Mouse (Mus musculus) forebrain, embryonic 12.5 days (tissue): ENCODE measurements around the gene Daxx. TPM values are rescaled to one million over a fixed set of nuclear protein-coding genes. Genes with fewer than 3 reads are reported as not detected.

Experiments used
- ATAC-seq: fragments of 200-750 bp; cut with Nextera tagmentation; 2 replicates; pipeline ENCODE4 v1.8.0; 2017; ENCODE audit warnings: moderate TSS enrichment; ENCODE audit not compliant: low FRiP score
- H3K27ac ChIP-seq: fragments of 300-500 bp; sonication (generic); 2 replicates; pipeline ENCODE4 v1.5.1; 2016; ENCODE audit warnings: mild to moderate bottlenecking
- H3K27me3 ChIP-seq: fragments of 300-500 bp; sonication (generic); 2 replicates; pipeline ENCODE4 v1.6.1; 2016; ENCODE audit warnings: mild to moderate bottlenecking
- H3K36me3 ChIP-seq: fragments of 300-500 bp; sonication (generic); replicated peaks from 2 replicates; pipeline ENCODE4 v1.6.1; 2016; ENCODE audit warnings: mild to moderate bottlenecking
- H3K4me1 ChIP-seq: fragments of 300-500 bp; sonication (generic); 2 replicates; pipeline ENCODE4 v1.6.1; 2016
- H3K4me2 ChIP-seq: fragments of 300-500 bp; sonication (generic); 2 replicates; pipeline ENCODE4 v1.6.1; 2016; ENCODE audit warnings: mild to moderate bottlenecking, moderate library complexity
- H3K4me3 ChIP-seq: fragments of 300-500 bp; sonication (generic); replicated peaks from 2 replicates; pipeline ENCODE4 v1.5.1; 2016; ENCODE audit warnings: mild to moderate bottlenecking
- H3K9ac ChIP-seq: fragments of 300-500 bp; sonication (generic); 2 replicates; pipeline ENCODE4 v1.6.1; 2016; ENCODE audit warnings: mild to moderate bottlenecking
- H3K9me3 ChIP-seq: fragments of 300-500 bp; sonication (generic); 2 replicates; pipeline ENCODE4 v1.6.1; 2016
- WGBS: fragments of 180-500 bp; shearing (Covaris S2); methylation state at CpG from one replicate; pipeline ENCODE4 v1.1.7; 2016; 5-methylcytosine and 5-hydroxymethylcytosine counted together
- polyA plus RNA-seq: library from polyadenylated mRNA; unstranded; fragments of >200 nt; fragmentation: Nextera tagmentation; extraction: Ambion mirVana; gene quantifications from 2 replicates; pipeline ENCODE4 v1.2.1, GENCODE M21; 2016

The Daxx gene
- polyA plus RNA-seq, 1 experiment from 2014 or later: 68.2 TPM

- Histone ChIP-seq H3K4me2 (peak overlapping the region; percentile 99), H3K36me3 (peaks cover 24% of the 10 kb centered on the region), H3K9ac (peak overlapping the region; percentile 87), H3K9me3 (no peaks in the 10 kb centered on the region), H3K27ac (peak overlapping the region; percentile 91), H3K4me1 (peaks cover 24% of the 10 kb centered on the region), H3K4me3 (peak overlapping the region; percentile 84), H3K27me3 (no peaks in the 10 kb centered on the region)
- WGBS: under 1% methylated on average over 44 of the region's 44 CpGs
- peak; percentile 67 for ATAC-seq
These were observed 710 bp upstream of the Daxx start for GRCm38 (mm10) chr17:33908331-33909076.

GRCm38 (mm10) chr17:33909869-33910250 is 646 bp downstream of the Daxx start:
- peak overlapping the region; percentile 87 for H3K9ac ChIP-seq
- peak overlapping the region; percentile 99 for H3K4me2 ChIP-seq
- WGBS: under 1% methylated on average over 14 of the region's 14 CpGs
- no peak; the same call in 1 of the 2 replicates for ATAC-seq
- no peaks in the 10 kb centered on the region for H3K9me3 ChIP-seq
- peaks cover 34% of the 10 kb centered on the region for H3K4me1 ChIP-seq
- peak overlapping the region; percentile 84 for H3K4me3 ChIP-seq
- no peaks in the 10 kb centered on the region for H3K27me3 ChIP-seq
- H3K27ac ChIP-seq: peak overlapping the region; percentile 91
- peaks cover 38% of the 10 kb centered on the region for H3K36me3 ChIP-seq

DNA sequence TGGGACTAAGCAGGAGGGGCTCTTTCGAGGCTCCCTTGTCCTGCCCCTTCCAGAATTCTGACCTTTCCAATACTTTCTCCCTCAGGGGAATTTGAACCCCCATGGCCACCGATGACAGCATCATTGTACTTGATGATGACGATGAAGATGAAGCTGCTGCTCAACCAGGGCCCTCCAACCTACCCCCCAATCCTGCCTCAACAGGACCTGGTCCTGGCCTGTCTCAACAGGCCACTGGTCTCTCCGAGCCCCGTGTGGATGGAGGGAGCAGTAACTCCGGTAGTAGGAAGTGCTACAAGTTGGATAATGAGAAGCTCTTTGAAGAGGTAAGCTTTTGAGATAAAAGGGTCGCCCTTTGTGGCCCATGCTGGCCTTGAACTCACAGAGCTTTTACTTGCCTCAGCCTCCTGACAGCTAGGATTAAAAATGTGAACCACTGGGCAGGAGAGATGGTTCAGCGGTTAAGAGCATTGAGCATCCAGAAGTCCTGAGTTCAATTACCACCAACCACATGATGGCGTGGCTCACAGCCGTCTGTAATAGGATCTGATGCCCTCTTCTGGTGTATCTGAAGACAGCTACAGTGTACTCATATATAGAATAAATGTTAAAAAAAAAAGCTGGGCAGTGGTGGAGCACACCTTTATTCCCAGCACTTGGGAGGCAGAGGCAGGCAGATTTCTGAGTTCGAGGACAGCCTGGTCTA is 1.3 kb downstream of the Daxx start:
- WGBS: 57% methylated on average over 11 of the region's 11 CpGs
- H3K27ac ChIP-seq: peak overlapping the region; percentile 91; the same call in 1 of the 2 replicates
- H3K27me3 ChIP-seq: no peaks in the 10 kb centered on the region

DNA sequence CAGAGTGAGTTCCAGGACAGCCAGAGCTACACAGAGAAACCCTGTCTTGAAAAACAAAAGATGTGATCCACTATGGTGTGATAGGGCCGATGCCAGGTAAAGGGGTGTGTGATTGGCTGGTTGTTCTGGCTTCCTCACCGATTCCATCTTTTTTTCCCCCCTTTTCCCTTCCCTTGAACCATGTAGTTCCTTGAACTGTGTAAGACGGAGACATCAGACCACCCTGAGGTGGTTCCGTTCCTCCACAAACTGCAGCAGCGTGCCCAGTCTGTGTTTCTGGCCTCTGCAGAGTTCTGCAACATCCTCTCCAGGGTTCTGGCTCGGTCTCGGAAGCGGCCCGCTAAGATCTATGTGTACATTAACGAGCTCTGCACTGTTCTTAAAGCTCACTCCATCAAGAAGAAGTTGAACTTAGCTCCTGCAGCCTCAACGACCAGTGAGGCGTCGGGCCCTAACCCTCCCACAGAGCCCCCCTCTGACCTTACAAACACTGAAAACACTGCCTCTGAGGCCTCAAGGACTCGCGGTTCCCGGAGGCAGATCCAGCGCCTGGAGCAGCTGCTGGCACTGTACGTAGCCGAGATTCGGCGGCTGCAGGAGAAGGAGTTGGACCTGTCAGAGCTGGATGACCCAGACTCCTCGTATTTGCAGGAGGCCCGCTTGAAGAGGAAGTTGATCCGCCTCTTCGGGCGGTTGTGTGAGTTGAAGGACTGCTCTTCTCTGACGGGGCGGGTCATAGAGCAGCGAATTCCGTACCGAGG is 2.0 kb downstream of the Daxx start:
- Histone ChIP-seq H3K27ac (no peak overlapping the region), H3K9ac (no peak overlapping the region), H3K4me1 (peaks cover 42% of the 10 kb centered on the region), H3K9me3 (no peaks in the 10 kb centered on the region), H3K4me3 (peak overlapping the region; percentile 84; the same call in 1 of the 2 replicates), H3K36me3 (peaks cover 41% of the 10 kb centered on the region), H3K27me3 (no peaks in the 10 kb centered on the region), H3K4me2 (no peak overlapping the region)
- ATAC-seq: no peak
- WGBS: 93% methylated on average over 31 of the region's 31 CpGs

More for the DNA sequence above, 1.3 kb downstream of the Daxx start:
- peaks cover 41% of the 10 kb centered on the region for H3K4me1 ChIP-seq
- peak overlapping the region; percentile 84 for H3K4me3 ChIP-seq
- H3K9me3 ChIP-seq: no peaks in the 10 kb centered on the region
- peak overlapping the region; percentile 87 for H3K9ac ChIP-seq
- peak overlapping the region; percentile 99 for H3K4me2 ChIP-seq
- peaks cover 41% of the 10 kb centered on the region for H3K36me3 ChIP-seq
- no peak for ATAC-seq

DNA sequence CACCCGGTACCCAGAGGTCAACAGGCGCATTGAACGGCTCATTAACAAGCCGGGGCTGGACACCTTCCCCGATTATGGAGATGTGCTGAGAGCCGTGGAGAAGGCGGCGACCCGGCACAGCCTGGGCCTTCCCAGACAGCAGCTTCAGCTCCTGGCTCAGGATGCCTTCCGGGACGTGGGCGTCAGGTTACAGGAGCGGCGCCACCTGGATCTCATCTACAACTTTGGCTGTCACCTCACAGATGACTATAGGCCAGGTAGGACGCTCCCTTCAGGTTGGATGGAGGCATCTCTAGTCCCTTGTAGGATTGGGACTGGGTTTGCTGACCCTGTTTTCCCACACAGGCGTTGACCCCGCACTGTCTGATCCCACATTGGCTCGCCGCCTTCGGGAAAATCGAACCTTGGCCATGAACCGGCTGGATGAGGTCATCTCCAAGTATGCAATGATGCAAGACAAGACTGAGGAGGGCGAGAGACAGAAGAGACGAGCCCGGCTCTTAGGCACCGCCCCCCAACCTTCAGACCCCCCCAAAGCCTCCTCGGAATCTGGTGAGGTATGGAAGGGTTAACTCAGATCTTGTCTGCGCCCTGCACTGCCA is 2.7 kb downstream of the Daxx start:
- Histone ChIP-seq H3K27me3 (no peaks in the 10 kb centered on the region), H3K4me1 (peaks cover 48% of the 10 kb centered on the region), H3K9ac (no peak overlapping the region), H3K4me3 (no peak overlapping the region), H3K27ac (no peak overlapping the region), H3K9me3 (no peaks in the 10 kb centered on the region), H3K36me3 (peaks cover 41% of the 10 kb centered on the region), H3K4me2 (no peak overlapping the region)
- 91% methylated on average over 28 of the region's 28 CpGs for WGBS
- ATAC-seq: no peak

DNA sequence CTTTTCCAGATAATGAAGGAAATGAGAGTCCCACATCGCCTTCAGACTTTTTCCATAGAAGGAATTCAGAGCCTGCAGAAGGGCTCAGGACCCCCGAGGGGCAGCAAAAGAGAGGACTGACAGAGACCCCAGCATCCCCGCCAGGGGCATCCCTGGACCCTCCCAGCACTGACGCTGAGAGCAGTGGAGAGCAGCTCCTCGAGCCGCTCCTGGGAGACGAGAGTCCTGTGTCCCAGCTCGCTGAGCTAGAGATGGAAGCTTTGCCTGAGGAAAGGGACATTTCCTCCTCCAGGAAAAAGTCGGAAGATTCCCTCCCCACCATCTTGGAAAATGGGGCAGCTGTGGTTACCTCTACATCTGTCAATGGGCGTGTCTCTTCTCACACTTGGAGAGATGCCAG is 4.0 kb downstream of the Daxx start:
- H3K36me3 ChIP-seq: peaks cover 54% of the 10 kb centered on the region

GRCm38 (mm10) chr17:33913905-33914304 is 4.7 kb downstream of the Daxx start:
- H3K4me2 ChIP-seq: no peak overlapping the region
- peaks cover 56% of the 10 kb centered on the region for H3K36me3 ChIP-seq
- H3K27ac ChIP-seq: no peak overlapping the region
- peaks cover 53% of the 10 kb centered on the region for H3K4me1 ChIP-seq
- no peak for ATAC-seq
- H3K27me3 ChIP-seq: peaks cover 7% of the 10 kb centered on the region; the same call in 1 of the 2 replicates
- H3K9me3 ChIP-seq: no peaks in the 10 kb centered on the region
- no peak overlapping the region for H3K9ac ChIP-seq
- H3K4me3 ChIP-seq: no peak overlapping the region
- 96% methylated on average over 8 of the region's 8 CpGs for WGBS

More for the DNA sequence above, 4.0 kb downstream of the Daxx start:
- H3K27ac ChIP-seq: no peak overlapping the region
- peaks cover 50% of the 10 kb centered on the region for H3K4me1 ChIP-seq
- WGBS: 91% methylated on average over 10 of the region's 10 CpGs
- H3K27me3 ChIP-seq: peaks cover under 1% of the 10 kb centered on the region; the same call in 1 of the 2 replicates
- H3K4me2 ChIP-seq: no peak overlapping the region
- H3K4me3 ChIP-seq: no peak overlapping the region
- H3K9ac ChIP-seq: no peak overlapping the region
- no peaks in the 10 kb centered on the region for H3K9me3 ChIP-seq
- no peak for ATAC-seq

GRCm38 (mm10) chr17:33914969-33915391 is 5.8 kb downstream of the Daxx start:
- Histone ChIP-seq H3K4me2 (peak overlapping the region; percentile 65), H3K4me3 (peak overlapping the region; percentile 10; the same call in 1 of the 2 replicates), H3K4me1 (peaks cover 62% of the 10 kb centered on the region), H3K9ac (no peak overlapping the region; the same call in 1 of the 2 replicates), H3K27ac (peak overlapping the region; percentile 36; the same call in 1 of the 2 replicates), H3K9me3 (no peaks in the 10 kb centered on the region), H3K27me3 (peaks cover 7% of the 10 kb centered on the region; the same call in 1 of the 2 replicates), H3K36me3 (peaks cover 56% of the 10 kb centered on the region)
- 74% methylated on average over 13 of the region's 13 CpGs for WGBS
- no peak for ATAC-seq

- Histone ChIP-seq H3K36me3 (peaks cover 56% of the 10 kb centered on the region), H3K9ac (peak within 1 kb of the TSS; percentile 66), H3K4me3 (peak within 1 kb of the TSS; percentile 65), H3K27ac (peak within 1 kb of the TSS; percentile 88), H3K4me1 (peaks cover 60% of the 10 kb centered on the region), H3K27me3 (peaks cover 7% of the 10 kb centered on the region; the same call in 1 of the 2 replicates), H3K9me3 (no peaks in the 10 kb centered on the region), H3K4me2 (peak within 1 kb of the TSS; percentile 65)
- under 1% methylated on average over 34 of the region's 34 CpGs for WGBS
- peak; percentile 91 for ATAC-seq
These were observed 6.5 kb downstream of the Daxx start, which contains the start of the genes Tapbp and Zbtb22 for GRCm38 (mm10) chr17:33915671-33916250. TSS of gene Tapbp (plus strand) at chr17:33915899. TSS of gene Zbtb22 (plus strand) at chr17:33915904.

GRCm38 (mm10) chr17:33916294-33916693 is 7.1 kb downstream of the Daxx start:
- H3K9me3 ChIP-seq: no peaks in the 10 kb centered on the region
- peaks cover 7% of the 10 kb centered on the region; the same call in 1 of the 2 replicates for H3K27me3 ChIP-seq
- H3K27ac ChIP-seq: peak overlapping the region; percentile 88
- H3K4me2 ChIP-seq: peak overlapping the region; percentile 65
- peaks cover 60% of the 10 kb centered on the region for H3K4me1 ChIP-seq
- under 1% methylated on average over 15 of the region's 20 CpGs for WGBS
- H3K36me3 ChIP-seq: peaks cover 52% of the 10 kb centered on the region
- peak overlapping the region; percentile 65 for H3K4me3 ChIP-seq
- peak overlapping the region; percentile 66 for H3K9ac ChIP-seq
- peak; percentile 18 for ATAC-seq
